Mouse (Mus musculus) midbrain, postnatal 0 days (tissue): ENCODE measurements around the gene Kif6. TPM values are rescaled to one million over a fixed set of nuclear protein-coding genes. Genes with fewer than 3 reads are reported as not detected.
A peak's percentile ranks its signal among the peaks of the same experiment; 100 is the strongest.

Experiments used
- ATAC-seq: fragments of 200-750 bp; cut with Nextera tagmentation; 2 replicates; pipeline ENCODE4 v1.8.0; 2017; ENCODE audit warnings: moderate number of reproducible peaks, mild to moderate bottlenecking, moderate TSS enrichment, moderate library complexity; ENCODE audit not compliant: low FRiP score
- DNase-seq: peaks from one replicate; pipeline ENCODE4 v3.0.0-alpha.2; 2015; ENCODE audit warnings: low spot score
- H3K27ac ChIP-seq: fragments of 300-500 bp; sonication (generic); 2 replicates; pipeline ENCODE4 v1.5.1; 2014; ENCODE audit warnings: low read depth, mild to moderate bottlenecking, low read length, mixed read lengths
- H3K27me3 ChIP-seq: fragments of 300-500 bp; sonication (generic); 2 replicates; pipeline ENCODE4 v1.6.1; 2014; ENCODE audit warnings: low read length, control low read depth, mixed read lengths; ENCODE audit not compliant: insufficient read depth
- H3K36me3 ChIP-seq: fragments of 300-500 bp; sonication (generic); 2 replicates; pipeline ENCODE4 v1.6.1; 2014; ENCODE audit warnings: low read length, control low read depth, mixed read lengths; ENCODE audit not compliant: insufficient read depth
- H3K4me1 ChIP-seq: fragments of 300-500 bp; sonication (generic); 2 replicates; pipeline ENCODE4 v1.6.1; 2014; ENCODE audit warnings: mild to moderate bottlenecking, control low read depth, antibody characterized with exemption, low read length, mixed read lengths; ENCODE audit not compliant: insufficient read depth
- H3K4me2 ChIP-seq: fragments of 300-500 bp; sonication (generic); 2 replicates; pipeline ENCODE4 v1.6.1; 2014; ENCODE audit warnings: low read depth, mild to moderate bottlenecking, low read length, mixed read lengths; ENCODE audit not compliant: poor library complexity, severe bottlenecking
- H3K4me3 ChIP-seq: fragments of 300-500 bp; sonication (generic); 2 replicates; pipeline ENCODE4 v1.5.1; 2014; ENCODE audit warnings: low read depth, mild to moderate bottlenecking, low read length, moderate library complexity
- H3K9ac ChIP-seq: fragments of 300-500 bp; sonication (generic); replicated peaks from 2 replicates; pipeline ENCODE4 v1.6.1; 2014; ENCODE audit warnings: mild to moderate bottlenecking, low read length, moderate library complexity, mixed read lengths; ENCODE audit not compliant: poor library complexity, severe bottlenecking
- H3K9me3 ChIP-seq: fragments of 300-500 bp; sonication (generic); 2 replicates; pipeline ENCODE4 v1.6.1; 2016; ENCODE audit warnings: low read length, control low read depth
- CTCF ChIP-seq: IDR thresholded peaks from 2 replicates; pipeline ENCODE4 v1.5.1; 2016; ENCODE audit warnings: antibody characterized with exemption, mild to moderate bottlenecking
- WGBS: fragments of 180-500 bp; shearing (Covaris S2); extraction: QIAGEN DNeasy Blood & Tissue Kit; methylation state at CpG from one replicate; pipeline ENCODE4 v1.1.7; 2014; 5-methylcytosine and 5-hydroxymethylcytosine counted together
- polyA plus RNA-seq: library from polyadenylated mRNA; unstranded; fragments of >200 nt; fragmentation: Nextera tagmentation; extraction: Ambion mirVana; gene quantifications from 2 replicates; pipeline ENCODE4 v1.2.1, GENCODE M21; 2015
- total RNA-seq: library from RNA; depleted of rRNA; stranded (reverse); fragments of >200 nt; gene quantifications from 2 replicates; pipeline ENCODE4 v1.2.3, GENCODE M21; 2014

Kif6 gene
- total and polyA plus RNA-seq, 2 experiments from 2014 or later, result 1.7 to 2.1 TPM

DNA sequence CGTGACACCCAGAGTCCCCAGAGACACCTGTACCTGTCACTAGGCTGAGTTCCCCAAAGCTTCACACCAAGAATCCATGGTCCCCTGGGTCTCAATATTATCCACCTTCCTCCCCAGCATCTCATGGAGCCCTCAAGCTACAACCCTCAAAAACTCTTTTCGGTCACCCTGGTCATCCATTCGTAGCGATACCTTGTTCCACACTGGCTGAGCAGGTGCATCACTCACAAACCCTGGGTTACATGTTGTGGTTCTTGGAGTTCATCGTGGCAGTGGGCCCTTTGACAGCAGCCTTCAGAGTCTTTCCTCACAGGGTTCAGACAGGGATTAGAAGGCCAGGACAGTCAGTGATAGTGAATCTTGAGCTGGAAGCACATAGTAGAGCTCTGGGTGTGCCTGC is 176.6 kb downstream of the Kif6 start:
- DNase-seq (no peak), ATAC-seq (no peak)
- no peaks in the 10 kb centered on the region for H3K9me3 ChIP-seq
- H3K9ac ChIP-seq, result no peak overlapping the region
- no peak for TF ChIP-seq CTCF
- no peaks in the 10 kb centered on the region for H3K27me3 ChIP-seq
- 96% methylated on average over 5 of the region's 5 CpGs for WGBS
- H3K4me2 ChIP-seq, result no peak overlapping the region
- H3K27ac ChIP-seq, result no peak overlapping the region
- H3K4me3 ChIP-seq, result no peak overlapping the region
- H3K36me3 ChIP-seq, result no peaks in the 10 kb centered on the region
- H3K4me1 ChIP-seq, result no peaks in the 10 kb centered on the region

GRCm38 (mm10) chr17:49792217-49792743 is 177.3 kb downstream of the Kif6 start:
- no peak overlapping the region for H3K9ac ChIP-seq
- H3K4me3 ChIP-seq, result no peak overlapping the region
- H3K9me3 ChIP-seq, result no peaks in the 10 kb centered on the region
- no peak overlapping the region for H3K27ac ChIP-seq
- DNase-seq (no peak), ATAC-seq (no peak)
- H3K4me2 ChIP-seq, result no peak overlapping the region
- no peaks in the 10 kb centered on the region for H3K4me1 ChIP-seq
- no peak for TF ChIP-seq CTCF
- H3K36me3 ChIP-seq, result no peaks in the 10 kb centered on the region
- WGBS, result 90% methylated on average over 10 of the region's 10 CpGs
- no peaks in the 10 kb centered on the region for H3K27me3 ChIP-seq

DNA sequence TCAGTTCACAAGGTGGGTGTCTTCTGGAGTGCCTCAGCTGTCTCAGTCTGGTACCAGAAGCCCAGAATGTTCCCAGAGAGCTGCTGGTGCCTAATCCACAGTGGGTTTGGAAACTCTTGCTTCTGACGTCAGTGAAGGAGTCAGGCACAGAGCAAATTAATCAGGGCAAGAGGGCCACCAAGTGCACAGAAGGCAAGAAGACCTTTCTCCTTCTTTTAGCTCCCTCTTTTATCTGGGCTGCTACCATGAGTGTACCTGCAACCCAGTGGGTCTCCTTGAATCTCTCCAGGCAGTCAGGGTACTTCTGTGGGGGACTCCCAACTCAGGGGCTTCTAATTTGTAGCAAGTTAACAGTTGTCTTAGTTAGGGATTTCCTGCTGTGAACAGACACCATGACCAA is 178.0 kb downstream of the Kif6 start:
- Histone ChIP-seq H3K9ac (no peak overlapping the region), H3K4me2 (no peak overlapping the region), H3K4me3 (no peak overlapping the region), H3K36me3 (no peaks in the 10 kb centered on the region), H3K9me3 (no peaks in the 10 kb centered on the region), H3K27me3 (no peaks in the 10 kb centered on the region), H3K4me1 (no peaks in the 10 kb centered on the region), H3K27ac (no peak overlapping the region)
- 94% methylated on average over 1 of the region's 1 CpGs for WGBS
- TF ChIP-seq CTCF, result no peak
- ATAC-seq, result no peak
- DNase-seq, result no peak

- Histone ChIP-seq H3K9me3 (no peaks in the 10 kb centered on the region), H3K9ac (no peak overlapping the region), H3K27me3 (no peaks in the 10 kb centered on the region), H3K4me3 (no peak overlapping the region), H3K4me2 (no peak overlapping the region), H3K27ac (no peak overlapping the region), H3K4me1 (no peaks in the 10 kb centered on the region), H3K36me3 (no peaks in the 10 kb centered on the region)
- WGBS, result 95% methylated on average over 3 of the region's 3 CpGs
- TF ChIP-seq CTCF, result peak; percentile 31
- DNase-seq (no peak), ATAC-seq (no peak)
Measured at GRCm38 (mm10) chr17:49793965-49794364, 179.0 kb downstream of the Kif6 start.

DNA sequence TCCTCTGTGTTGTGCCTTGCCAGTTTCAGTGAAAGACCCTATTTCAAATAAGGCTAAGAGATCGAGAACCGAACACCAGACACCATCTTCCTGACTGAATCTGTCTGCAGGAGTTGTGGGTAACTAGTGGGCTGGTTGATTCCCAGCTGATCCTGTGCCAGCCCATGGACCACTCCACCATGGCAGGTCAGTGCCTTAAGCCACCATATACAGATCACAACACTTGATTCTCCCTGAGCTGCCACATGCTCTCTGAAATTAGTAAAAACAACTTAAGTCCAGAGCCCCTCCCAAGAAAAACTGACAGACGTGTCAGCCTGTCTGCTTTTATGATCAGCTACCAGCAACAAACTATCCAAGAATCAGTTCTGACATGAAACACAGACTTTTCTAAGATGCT is 180.3 kb downstream of the Kif6 start:
- H3K4me3 ChIP-seq, result no peak overlapping the region
- ATAC-seq (no peak), DNase-seq (no peak)
- no peak overlapping the region for H3K9ac ChIP-seq
- no peaks in the 10 kb centered on the region for H3K27me3 ChIP-seq
- no peaks in the 10 kb centered on the region for H3K9me3 ChIP-seq
- no peak for TF ChIP-seq CTCF
- 83% methylated on average over 3 of the region's 3 CpGs for WGBS
- no peak overlapping the region for H3K4me2 ChIP-seq
- no peaks in the 10 kb centered on the region for H3K4me1 ChIP-seq
- H3K27ac ChIP-seq, result no peak overlapping the region
- no peaks in the 10 kb centered on the region for H3K36me3 ChIP-seq

GRCm38 (mm10) chr17:49796116-49796515 is 181.2 kb downstream of the Kif6 start:
- Histone ChIP-seq H3K9me3 (no peaks in the 10 kb centered on the region), H3K36me3 (no peaks in the 10 kb centered on the region), H3K9ac (no peak overlapping the region), H3K27ac (no peak overlapping the region), H3K27me3 (no peaks in the 10 kb centered on the region), H3K4me2 (no peak overlapping the region), H3K4me1 (no peaks in the 10 kb centered on the region), H3K4me3 (no peak overlapping the region)
- DNase-seq, result no peak
- no peak for ATAC-seq
- WGBS, result 76% methylated on average over 3 of the region's 3 CpGs
- TF ChIP-seq CTCF, result no peak
